25 mouse cellular contexts compared by ENCODE assay signal in genomic region chr14:79109375-79109774, GRCm38 (mm10).
A peak's percentile ranks its signal among the peaks of the same experiment; 100 is the strongest.
DNase-seq lines count a peak whose midpoint lies in the region; ATAC-seq and TF ChIP-seq lines count a peak whose summit lies in the region.
"Had no signal": no experiment of that assay in that cellular context is flagged by ENCODE, and none has a peak within 500 bp of the region (broad histone marks: within the 10 kb centered on the region; RNA-seq: fewer than 3 reads in every experiment).

No protein-coding gene starts in this region.

- WGBS in hindbrain, postnatal 0 days = 60% methylated on average over 1 of the region's 1 CpGs
- 48% methylated on average over 1 of the region's 1 CpGs for WGBS in hindbrain, embryonic 12.5 days

- H3K4me2 ChIP-seq in hindbrain, postnatal 0 days (ENCODE audit: low read depth, low read length) = no peak overlapping the region
- no peak overlapping the region for H3K4me2 ChIP-seq in hindbrain, embryonic 12.5 days (replicated peaks)
- H3K4me2 ChIP-seq: forebrain, embryonic 13.5 days; limb, embryonic 12.5 days; liver, embryonic 15.5 days had no signal

- intact Hi-C loops in heart, postnatal 25 days (cut with DNase I) = loop anchor here (5.0 kb wide), 1 partner anchor 262 kb away; the partner anchor contains the start of gene Vwa8

- no peak overlapping the region for H3K4me3 ChIP-seq in hindbrain, postnatal 0 days (ENCODE audit: low read length)
- H3K4me3 ChIP-seq in hindbrain, embryonic 12.5 days = no peak overlapping the region
- H3K4me3 ChIP-seq: forebrain, embryonic 13.5 days; gastrocnemius, adult 2 months; heart, embryonic 10.5 days; hindbrain, embryonic 10.5 days; limb, embryonic 12.5 days; liver, embryonic 15.5 days had no signal

- H3K9ac ChIP-seq in hindbrain, postnatal 0 days (replicated peaks; ENCODE audit: low read length) = no peak overlapping the region
- no peak overlapping the region for H3K9ac ChIP-seq in hindbrain, embryonic 12.5 days
- H3K9ac ChIP-seq: forebrain, embryonic 13.5 days; limb, embryonic 12.5 days; liver, embryonic 15.5 days had no signal

- H3K27me3 ChIP-seq in hindbrain, postnatal 0 days (ENCODE audit: insufficient read depth, low read length) = no peaks in the 10 kb centered on the region
- no peaks in the 10 kb centered on the region for H3K27me3 ChIP-seq in hindbrain, embryonic 12.5 days
- H3K27me3 ChIP-seq: forebrain, embryonic 13.5 days; limb, embryonic 12.5 days; liver, embryonic 15.5 days; Patski had no signal

- no peak overlapping the region for H3K27ac ChIP-seq in hindbrain, postnatal 0 days
- no peak overlapping the region for H3K27ac ChIP-seq in hindbrain, embryonic 12.5 days
- H3K27ac ChIP-seq: forebrain, embryonic 13.5 days; gastrocnemius, adult 2 months; heart, embryonic 10.5 days; hindbrain, embryonic 10.5 days; kidney, postnatal 0 days; limb, embryonic 12.5 days; liver, embryonic 15.5 days had no signal

- no peaks in the 10 kb centered on the region for H3K9me3 ChIP-seq in hindbrain, postnatal 0 days (ENCODE audit: low read length)
- H3K9me3 ChIP-seq in hindbrain, embryonic 12.5 days (replicated peaks) = peaks cover 4% of the 10 kb centered on the region; the same call in 1 of the 2 replicates
- H3K9me3 ChIP-seq: forebrain, embryonic 13.5 days; heart, embryonic 10.5 days; limb, embryonic 12.5 days; liver, embryonic 15.5 days had no signal

- DNase-seq in cerebellum, adult 11-12 months = peak; percentile 44
- no peak for DNase-seq in cerebellum, adult 9-10 months
- DNase-seq in hindbrain, postnatal 0 days (ENCODE audit: low spot score) = peak; percentile 22
- DNase-seq in ES-CJ7 (ENCODE audit: low read depth, low spot score) = peak; percentile 29
- peak; percentile 25 to 35 for DNase-seq in cerebellum, postnatal 36 days
- DNase-seq in ovary, postnatal 10 days (ENCODE audit: low spot score) = no peak
- no peak for DNase-seq in heart, postnatal 25 days (ENCODE audit: low spot score)
- DNase-seq: adrenal gland, adult 8-10 months; gastrocnemius, adult 2 months; kidney, adult 2 months; lung, postnatal 4 days; midbrain, embryonic 14.5 days; retina, postnatal 1 day; right cerebral cortex, postnatal 25 days; spleen, adult 18-20 months; thymus, postnatal 14 days had no signal

- no peaks in the 10 kb centered on the region for H3K4me1 ChIP-seq in hindbrain, postnatal 0 days (ENCODE audit: insufficient read depth, low read length)
- H3K4me1 ChIP-seq in hindbrain, embryonic 12.5 days = no peaks in the 10 kb centered on the region
- H3K4me1 ChIP-seq: forebrain, embryonic 13.5 days; hindbrain, embryonic 10.5 days; liver, embryonic 15.5 days had no signal

- H3K36me3 ChIP-seq in hindbrain, postnatal 0 days (ENCODE audit: insufficient read depth, low read length) = no peaks in the 10 kb centered on the region
- no peaks in the 10 kb centered on the region for H3K36me3 ChIP-seq in hindbrain, embryonic 12.5 days
- H3K36me3 ChIP-seq: heart, embryonic 10.5 days; hindbrain, embryonic 10.5 days; limb, embryonic 12.5 days had no signal

- TF ChIP-seq CTCF in hindbrain, postnatal 0 days (IDR thresholded peaks at IDR 0.05; ENCODE audit: low read depth) = no peak

- no peak for ATAC-seq in hindbrain, postnatal 0 days
- ATAC-seq in hindbrain, embryonic 12.5 days (ENCODE audit: low FRiP score) = no peak
- ATAC-seq: activated CD4-positive, CD25-positive, alpha-beta regulatory T cell, adult 4 months; forebrain, embryonic 13.5 days; Patski had no signal

Comparison
In these comparisons a context has a peak if more than half of its experiments do, and no peak if none do; other contexts are left out.
1. DNase-seq: peak in cerebellum, adult 11-12 months (single experiment), hindbrain, postnatal 0 days (single experiment), ES-CJ7 (single experiment) and cerebellum, postnatal 36 days (2 of 2); none in cerebellum, adult 9-10 months (single experiment), ovary, postnatal 10 days (single experiment) and heart, postnatal 25 days (single experiment).